Mouse (Mus musculus) stomach, embryonic 14.5 days (tissue): ENCODE measurements around the gene Mecom. TPM values are rescaled to one million over a fixed set of nuclear protein-coding genes. Genes with fewer than 3 reads are reported as not detected.

ENCODE experiments used
- ATAC-seq: fragments of 200-750 bp; cut with Nextera tagmentation; 2 replicates; pipeline ENCODE4 v1.8.0; 2017; ENCODE audit warnings: low read depth, moderate TSS enrichment; ENCODE audit not compliant: insufficient number of reproducible peaks, insufficient read depth, low FRiP score
- H3K27ac ChIP-seq: fragments of 300-500 bp; sonication (generic); 2 replicates; pipeline ENCODE4 v1.5.1; 2014; ENCODE audit warnings: mild to moderate bottlenecking, low read length, moderate library complexity, mixed read lengths
- H3K27me3 ChIP-seq: fragments of 300-500 bp; sonication (generic); 2 replicates; pipeline ENCODE4 v1.6.1; 2014; ENCODE audit warnings: low read length, control low read depth, mixed read lengths; ENCODE audit not compliant: control insufficient read depth, insufficient read depth
- H3K36me3 ChIP-seq: fragments of 300-500 bp; sonication (generic); 2 replicates; pipeline ENCODE4 v1.6.1; 2014; ENCODE audit warnings: mild to moderate bottlenecking, control low read depth, low read length, moderate library complexity, mixed read lengths; ENCODE audit not compliant: control insufficient read depth, insufficient read depth
- H3K4me1 ChIP-seq: fragments of 300-500 bp; sonication (generic); 2 replicates; pipeline ENCODE4 v1.6.1; 2014; ENCODE audit warnings: low read length, control low read depth, mixed read lengths; ENCODE audit not compliant: control insufficient read depth, insufficient read depth
- H3K4me2 ChIP-seq: fragments of 300-500 bp; sonication (generic); replicated peaks from 2 replicates; pipeline ENCODE4 v1.6.1; 2014; ENCODE audit warnings: low read depth, low read length, control low read depth
- H3K4me3 ChIP-seq: fragments of 300-500 bp; sonication (generic); 2 replicates; pipeline ENCODE4 v1.5.1; 2014; ENCODE audit warnings: low read depth, low read length, control low read depth
- H3K9ac ChIP-seq: fragments of 300-500 bp; sonication (generic); replicated peaks from 2 replicates; pipeline ENCODE4 v1.6.1; 2014; ENCODE audit warnings: low read depth, mild to moderate bottlenecking, control low read depth, low read length, moderate library complexity, mixed read lengths
- H3K9me3 ChIP-seq: fragments of 300-500 bp; sonication (generic); 2 replicates; pipeline ENCODE4 v1.6.1; 2016; ENCODE audit warnings: low read depth, low read length, control low read depth; ENCODE audit not compliant: control insufficient read depth
- WGBS: fragments of 180-500 bp; shearing (Covaris S2); extraction: QIAGEN DNeasy Blood & Tissue Kit; methylation state at CpG from one replicate; pipeline ENCODE4 v1.1.7; 2014; 5-methylcytosine and 5-hydroxymethylcytosine counted together
- polyA plus RNA-seq: library from polyadenylated mRNA; unstranded; fragments of >200 nt; fragmentation: Nextera tagmentation; extraction: Ambion mirVana; gene quantifications from 2 replicates; pipeline ENCODE4 v1.2.1, GENCODE M21; 2014

The Mecom gene
- polyA plus RNA-seq, 1 experiment from 2014 or later = 101 TPM

DNA sequence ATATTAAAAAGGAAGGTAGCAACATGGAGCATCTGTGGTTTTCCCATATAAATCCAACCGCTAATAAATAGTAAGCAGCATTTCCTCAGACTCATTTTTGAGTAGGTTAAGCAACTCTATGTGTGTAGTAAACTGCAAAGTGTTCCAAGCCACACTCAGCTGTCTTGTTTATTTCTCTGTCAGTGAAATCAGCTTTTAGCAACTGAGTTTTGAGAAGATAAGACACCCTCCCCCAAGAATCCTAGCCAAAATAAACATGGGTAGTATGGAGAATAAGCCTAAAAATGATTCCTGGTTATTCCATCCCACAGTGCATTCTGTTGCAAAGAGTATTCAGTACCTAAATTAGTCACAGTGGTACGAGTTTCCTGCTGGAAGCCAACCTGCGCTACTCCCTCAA is 450.1 kb downstream of the Mecom start:
- WGBS = 67% methylated on average over 3 of the region's 3 CpGs
- ATAC-seq = no peak
- no peak overlapping the region for H3K27ac ChIP-seq

DNA sequence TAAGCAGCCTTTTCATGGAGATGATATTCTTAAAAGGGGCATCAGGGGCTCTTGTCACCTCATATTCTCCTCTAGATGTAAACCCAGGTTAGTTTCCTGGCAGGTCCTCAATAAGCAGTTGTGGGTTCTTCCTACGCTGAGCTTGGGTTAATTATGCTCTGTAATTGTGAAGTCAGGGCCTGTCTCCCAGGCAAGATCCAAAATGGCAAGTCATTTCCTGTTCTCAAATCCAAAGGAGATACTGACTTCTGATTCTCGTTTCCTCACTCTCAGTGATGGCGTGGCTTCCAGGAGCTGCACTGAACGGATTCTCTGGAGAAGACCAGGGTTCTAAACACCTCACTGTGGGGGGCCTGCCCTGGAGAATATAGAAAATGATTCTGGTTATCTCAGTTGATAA is 450.7 kb downstream of the Mecom start:
- Histone ChIP-seq H3K4me1 (no peaks in the 10 kb centered on the region), H3K36me3 (no peaks in the 10 kb centered on the region), H3K27me3 (no peaks in the 10 kb centered on the region), H3K4me2 (no peak overlapping the region), H3K4me3 (no peak overlapping the region), H3K9ac (no peak overlapping the region), H3K27ac (no peak overlapping the region), H3K9me3 (no peaks in the 10 kb centered on the region)
- ATAC-seq = no peak
- 73% methylated on average over 4 of the region's 4 CpGs for WGBS

More for the DNA sequence above, 450.1 kb downstream of the Mecom start:
- Histone ChIP-seq H3K4me3 (no peak overlapping the region), H3K4me1 (no peaks in the 10 kb centered on the region), H3K9ac (no peak overlapping the region), H3K27me3 (no peaks in the 10 kb centered on the region), H3K36me3 (no peaks in the 10 kb centered on the region), H3K4me2 (no peak overlapping the region), H3K9me3 (no peaks in the 10 kb centered on the region)

DNA sequence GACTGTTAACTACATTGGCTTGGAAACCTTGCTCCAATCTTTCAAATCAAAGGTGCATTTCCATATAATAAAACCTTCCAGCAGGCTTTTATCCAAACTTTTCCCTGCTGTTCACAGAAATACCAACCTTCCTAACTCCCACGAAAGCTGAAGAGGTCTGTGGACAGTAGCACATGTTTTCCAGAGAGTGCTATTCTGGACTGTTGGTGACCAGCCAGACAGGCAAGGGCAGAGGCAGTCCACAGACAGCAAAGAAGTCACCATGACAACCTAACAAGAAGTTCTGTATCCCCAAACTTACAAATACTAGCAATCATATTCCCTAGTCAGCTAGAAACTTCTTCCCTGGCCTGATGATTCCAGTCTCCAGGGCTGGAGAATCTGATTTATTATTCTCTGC is 454.8 kb downstream of the Mecom start:
- H3K4me3 ChIP-seq = no peak overlapping the region
- no peaks in the 10 kb centered on the region for H3K27me3 ChIP-seq
- ATAC-seq = no peak
- H3K9ac ChIP-seq = no peak overlapping the region
- H3K9me3 ChIP-seq = no peaks in the 10 kb centered on the region
- no peak overlapping the region for H3K27ac ChIP-seq
- WGBS = 44% methylated on average over 1 of the region's 1 CpGs
- H3K4me1 ChIP-seq = no peaks in the 10 kb centered on the region
- H3K4me2 ChIP-seq = no peak overlapping the region
- H3K36me3 ChIP-seq = no peaks in the 10 kb centered on the region

DNA sequence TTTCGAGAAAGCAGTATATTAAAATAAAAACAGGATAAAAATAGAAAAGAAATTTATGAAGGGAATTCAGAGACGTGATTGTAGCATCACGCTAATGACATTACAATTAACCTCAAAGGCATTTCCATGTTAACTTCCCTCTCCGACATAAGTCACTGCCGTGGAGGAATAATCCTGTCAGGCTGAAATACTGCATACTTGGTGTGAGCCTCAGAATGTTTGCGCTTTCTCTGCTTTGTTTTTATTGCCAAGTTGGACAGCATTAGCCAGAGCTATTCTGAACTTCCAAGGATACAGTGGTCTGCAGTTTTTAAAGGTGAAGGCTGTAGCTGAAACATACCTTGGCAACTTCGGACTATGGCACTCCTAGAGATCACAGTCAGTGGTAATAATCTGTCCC is 455.3 kb downstream of the Mecom start:
- no peaks in the 10 kb centered on the region for H3K4me1 ChIP-seq
- H3K27ac ChIP-seq = no peak overlapping the region
- H3K36me3 ChIP-seq = no peaks in the 10 kb centered on the region
- WGBS = 53% methylated on average over 7 of the region's 7 CpGs
- no peak overlapping the region for H3K4me2 ChIP-seq
- no peak overlapping the region for H3K9ac ChIP-seq
- no peaks in the 10 kb centered on the region for H3K9me3 ChIP-seq
- ATAC-seq = no peak
- H3K27me3 ChIP-seq = no peaks in the 10 kb centered on the region
- H3K4me3 ChIP-seq = no peak overlapping the region

DNA sequence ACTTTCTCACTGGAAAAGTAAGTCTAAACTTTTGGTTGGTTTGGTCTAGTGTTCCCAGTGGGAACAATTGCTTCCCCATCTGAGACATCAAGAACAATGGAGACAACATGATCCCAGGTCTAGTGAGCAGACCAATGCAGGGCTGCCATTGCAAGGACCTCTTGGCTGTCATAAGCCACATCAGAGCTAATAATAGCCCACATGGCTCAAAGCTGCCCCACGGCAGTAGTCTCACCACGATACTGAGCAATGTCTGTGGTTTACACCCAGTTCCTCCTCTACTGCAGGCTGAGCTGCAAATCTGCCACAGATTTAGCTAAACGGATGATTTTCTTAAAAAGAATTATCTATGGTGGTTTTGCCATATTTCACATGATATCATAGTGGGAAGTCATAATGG is 455.9 kb downstream of the Mecom start:
- H3K4me2 ChIP-seq = no peak overlapping the region
- no peaks in the 10 kb centered on the region for H3K36me3 ChIP-seq
- H3K9ac ChIP-seq = no peak overlapping the region
- no peak overlapping the region for H3K4me3 ChIP-seq
- no peak overlapping the region for H3K27ac ChIP-seq
- H3K4me1 ChIP-seq = no peaks in the 10 kb centered on the region
- no peaks in the 10 kb centered on the region for H3K9me3 ChIP-seq
- no peak for ATAC-seq
- 81% methylated on average over 3 of the region's 3 CpGs for WGBS
- no peaks in the 10 kb centered on the region for H3K27me3 ChIP-seq

DNA sequence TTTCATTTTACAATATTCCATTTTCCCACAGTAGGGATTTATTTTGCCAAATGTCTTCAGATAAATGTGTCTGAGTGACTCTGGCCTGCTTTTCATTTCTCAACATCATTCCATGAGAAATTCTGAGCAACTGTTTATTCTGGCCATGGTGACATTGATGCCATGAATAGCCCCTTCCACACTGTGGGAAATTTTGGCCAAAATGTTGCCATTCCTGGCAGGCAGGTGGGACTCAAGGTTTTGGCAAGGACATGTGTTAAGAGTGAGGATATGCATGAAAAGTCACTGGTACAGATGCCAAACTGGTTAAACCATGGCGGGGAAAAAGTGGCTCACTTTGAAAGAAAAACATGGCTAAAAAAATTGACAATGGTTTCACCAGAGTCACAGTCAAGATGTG is 456.4 kb downstream of the Mecom start:
- Histone ChIP-seq H3K4me1 (no peaks in the 10 kb centered on the region), H3K36me3 (no peaks in the 10 kb centered on the region), H3K27ac (no peak overlapping the region), H3K4me3 (no peak overlapping the region), H3K9me3 (no peaks in the 10 kb centered on the region), H3K9ac (no peak overlapping the region), H3K4me2 (no peak overlapping the region), H3K27me3 (no peaks in the 10 kb centered on the region)
- WGBS = 89% methylated on average over 1 of the region's 1 CpGs
- ATAC-seq = no peak

DNA sequence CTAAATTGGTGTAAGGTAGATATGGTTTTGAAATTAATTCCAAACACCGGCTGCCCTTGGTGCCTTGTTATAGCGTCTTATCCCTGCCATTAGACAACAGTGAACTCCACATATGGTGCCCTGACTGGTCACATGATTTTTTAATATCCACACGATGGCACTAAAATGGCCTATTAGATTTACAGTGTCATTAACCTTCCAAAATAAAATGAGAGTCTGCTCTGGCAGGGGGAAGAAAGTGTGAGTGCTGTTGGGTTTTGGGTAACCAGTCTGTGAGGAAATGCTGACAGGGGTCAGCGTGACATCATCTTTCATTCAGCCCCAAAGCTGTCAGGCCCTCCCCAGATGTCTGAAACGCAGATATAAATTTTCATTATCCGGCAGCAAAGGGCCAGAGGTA is 461.7 kb downstream of the Mecom start:
- WGBS = 67% methylated on average over 6 of the region's 6 CpGs
- 0 out of 2 replicates have a peak, but pooled peaks cover 4% of the 10 kb centered on the region for H3K4me1 ChIP-seq
- ATAC-seq = no peak

DNA sequence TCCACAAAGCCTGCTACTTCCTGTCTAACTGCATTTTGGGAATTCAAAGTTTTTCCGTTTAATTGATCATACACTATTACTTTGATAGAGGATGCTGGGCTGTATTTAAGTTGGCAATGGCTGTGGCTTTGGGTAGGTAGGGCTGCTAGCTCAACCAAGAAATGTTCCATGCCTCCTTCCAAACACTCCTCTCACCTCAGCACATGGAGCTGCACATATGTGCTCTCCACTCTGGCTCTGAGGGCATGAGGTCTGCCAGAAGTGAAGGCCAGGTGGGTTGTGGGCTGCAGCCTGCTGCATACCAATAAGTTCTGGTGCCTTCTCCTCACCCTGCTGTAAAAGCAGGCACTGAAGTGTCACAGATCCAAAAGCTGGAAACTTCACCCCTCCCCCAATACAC is 464.0 kb downstream of the Mecom start:
- H3K27ac ChIP-seq = no peak overlapping the region
- H3K9ac ChIP-seq = no peak overlapping the region
- no peaks in the 10 kb centered on the region for H3K9me3 ChIP-seq
- no peaks in the 10 kb centered on the region for H3K27me3 ChIP-seq
- 86% methylated on average over 1 of the region's 1 CpGs for WGBS
- no peak for ATAC-seq
- no peaks in the 10 kb centered on the region for H3K36me3 ChIP-seq
- H3K4me2 ChIP-seq = no peak overlapping the region
- H3K4me3 ChIP-seq = no peak overlapping the region
- 0 out of 2 replicates have a peak, but pooled peaks cover 5% of the 10 kb centered on the region for H3K4me1 ChIP-seq

More for the DNA sequence above, 461.7 kb downstream of the Mecom start:
- H3K4me2 ChIP-seq = no peak overlapping the region
- no peaks in the 10 kb centered on the region for H3K9me3 ChIP-seq
- no peak overlapping the region for H3K27ac ChIP-seq
- no peaks in the 10 kb centered on the region for H3K36me3 ChIP-seq
- H3K4me3 ChIP-seq = no peak overlapping the region
- H3K27me3 ChIP-seq = no peaks in the 10 kb centered on the region
- no peak overlapping the region for H3K9ac ChIP-seq

DNA sequence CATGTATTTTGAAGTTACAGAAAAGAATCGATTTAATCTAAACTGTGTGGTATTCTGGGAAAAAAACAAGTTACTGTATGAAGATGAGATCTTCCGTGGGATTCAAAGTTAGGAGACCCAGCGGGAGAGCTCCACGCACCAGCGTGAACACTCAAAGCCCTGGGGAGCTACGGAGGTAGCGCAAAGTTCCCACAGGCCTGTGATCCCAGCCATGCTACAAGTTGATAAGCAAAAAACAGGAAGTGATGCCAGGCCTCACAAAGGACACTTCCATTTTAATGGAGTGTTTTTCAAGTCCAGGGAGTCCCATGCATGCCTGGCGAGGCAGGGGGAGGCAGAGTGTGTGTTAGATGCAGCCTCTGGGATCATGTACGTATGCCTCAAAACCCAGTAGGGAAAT is 464.5 kb downstream of the Mecom start:
- no peak overlapping the region for H3K4me3 ChIP-seq
- no peak overlapping the region for H3K4me2 ChIP-seq
- no peak for ATAC-seq
- 83% methylated on average over 9 of the region's 9 CpGs for WGBS
- H3K9me3 ChIP-seq = no peaks in the 10 kb centered on the region
- no peaks in the 10 kb centered on the region for H3K27me3 ChIP-seq
- no peak overlapping the region for H3K9ac ChIP-seq
- H3K4me1 ChIP-seq = 0 out of 2 replicates have a peak, but pooled peaks cover 5% of the 10 kb centered on the region
- no peaks in the 10 kb centered on the region for H3K36me3 ChIP-seq
- no peak overlapping the region for H3K27ac ChIP-seq
